ENCODE assay signal across 8 mouse cellular contexts in the genomic region with DNA sequence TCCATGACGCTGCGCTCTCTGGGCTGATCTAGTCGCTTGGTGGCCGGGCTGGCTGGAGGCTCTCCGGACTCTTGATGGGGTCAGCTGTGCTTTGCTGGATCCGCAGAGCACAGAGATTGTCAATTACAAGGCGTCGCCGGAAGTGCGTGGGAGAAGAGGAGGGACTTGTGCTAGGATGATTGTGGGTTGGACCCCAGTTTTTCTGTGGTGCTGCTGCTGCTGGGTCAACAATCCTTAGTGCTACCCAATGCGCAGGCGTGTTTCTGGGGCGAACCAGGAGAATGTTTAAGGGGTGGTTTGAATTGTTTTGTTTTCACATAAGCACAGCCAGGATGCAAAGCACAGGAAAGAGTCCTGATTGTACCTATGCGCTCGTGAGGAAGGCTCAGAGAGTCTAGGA. TPM values are rescaled to one million over a fixed set of nuclear protein-coding genes. Genes with fewer than 3 reads are reported as not detected.
DNase-seq lines count a peak whose midpoint lies in the region; ATAC-seq lines count a peak whose summit lies in the region.

A gene (minus strand): TSS at position 115 of the 400 bp plus-strand sequence.

- peak within 1 kb of the TSS; percentile 14; the same call in 1 of the 2 replicates for H3K9ac ChIP-seq in hindbrain, embryonic 15.5 days

- H3K4me2 ChIP-seq in hindbrain, embryonic 15.5 days: peak within 1 kb of the TSS; percentile 52

- no peaks in the 10 kb centered on the region for H3K9me3 ChIP-seq in hindbrain, embryonic 15.5 days

- H3K27ac ChIP-seq in hindbrain, embryonic 15.5 days (replicated peaks): peak within 1 kb of the TSS; percentile 79

- peak; percentile 78 for DNase-seq in R1 (ENCODE audit: low read depth, low spot score)
- peak; percentile 84 to 85 for DNase-seq in cerebellum, postnatal 14 days
- DNase-seq in gastrocnemius, adult 18-20 months (ENCODE audit: low spot score): peak; percentile 79
- DNase-seq in layer of hippocampus, postnatal 36 days: peak; percentile 82 to 83
- peak; percentile 88 for DNase-seq in lung, postnatal 25 days (ENCODE audit: low spot score)
- peak; percentile 76 for DNase-seq in retina, adult 2 months (ENCODE audit: low read depth, low spot score)
- DNase-seq in thymus, postnatal 25 days: peak; percentile 68

- WGBS in hindbrain, embryonic 15.5 days: 14% methylated on average over 11 of the region's 15 CpGs

- H3K36me3 ChIP-seq in hindbrain, embryonic 15.5 days: no peaks in the 10 kb centered on the region

- no peaks in the 10 kb centered on the region for H3K4me1 ChIP-seq in hindbrain, embryonic 15.5 days (replicated peaks)

- H3K4me3 ChIP-seq in hindbrain, embryonic 15.5 days: peak within 1 kb of the TSS; percentile 34

- no peaks in the 10 kb centered on the region for H3K27me3 ChIP-seq in hindbrain, embryonic 15.5 days

- ATAC-seq in hindbrain, embryonic 15.5 days (ENCODE audit: low FRiP score, low read depth): peak; percentile 96

RNA-seq across cellular contexts. Expression of the gene that starts here (rescaled TPM):
- total RNA-seq in gastrocnemius, adult 18-20 months (2021): 10 to 100 TPM; 47.1 to 57.3 TPM
- 189 and 193 TPM in 2 replicates for polyA plus RNA-seq in hindbrain, embryonic 15.5 days (2015; fragmentation: Nextera tagmentation; extraction: Ambion mirVana)
- 100 to 1,000 TPM; 177 to 197 TPM for total RNA-seq in layer of hippocampus, postnatal 36 days (2021)

Comparison
In these comparisons a context has a peak if more than half of its experiments do, and no peak if none do; other contexts are left out.
1. Peak in every context shown above with its lines: DNase-seq, ATAC-seq, H3K4me3 ChIP-seq and H3K27ac ChIP-seq.